Mouse (Mus musculus): ENCODE results near the gene 2010111I01Rik.

- no peak for TF ChIP-seq POLR2AphosphoS2 (IDR thresholded peaks at IDR 0.05; ENCODE audit: insufficient read length, low read depth)
- no peak for TF ChIP-seq TCF12 (IDR thresholded peaks at IDR 0.05; ENCODE audit: insufficient read depth, poor library complexity, severe bottlenecking)
These were observed 8.4 kb downstream of the 2010111I01Rik start for GRCm38 (mm10) chr13:62973111-62973510.
